Mouse (Mus musculus) heart, postnatal 0 days (tissue): Measurements from ENCODE around the gene Tmem116. TPM values are rescaled to one million over a fixed set of nuclear protein-coding genes. Genes with fewer than 3 reads are reported as not detected.
"Not testable (repeated sequence)": the region's sequence is repeated elsewhere in the genome, so short reads cannot be mapped to it uniquely, and the experiment has no call there.

Source experiments
- ATAC-seq: fragments of 200-750 bp; cut with Nextera tagmentation; 2 replicates; pipeline ENCODE4 v1.8.0; 2017; ENCODE audit warnings: low read depth, moderate number of reproducible peaks, moderate library complexity; ENCODE audit not compliant: insufficient read depth
- DNase-seq: peaks from one replicate; pipeline ENCODE4 v3.0.0-alpha.2; 2016; ENCODE audit warnings: low spot score
- H3K27ac ChIP-seq: fragments of 300-500 bp; sonication (generic); 2 replicates; pipeline ENCODE4 v1.5.1; 2014; ENCODE audit warnings: low read depth, mild to moderate bottlenecking
- H3K27me3 ChIP-seq: fragments of 300-500 bp; sonication (generic); 2 replicates; pipeline ENCODE4 v1.6.1; 2014; ENCODE audit warnings: low read length, mixed read lengths; ENCODE audit not compliant: control insufficient read depth, insufficient read depth
- H3K36me3 ChIP-seq: fragments of 300-500 bp; sonication (generic); replicated peaks from 2 replicates; pipeline ENCODE4 v1.6.1; 2014; ENCODE audit warnings: low read length, mixed read lengths; ENCODE audit not compliant: control insufficient read depth, insufficient read depth
- H3K4me1 ChIP-seq: fragments of 300-500 bp; sonication (generic); 2 replicates; pipeline ENCODE4 v1.6.1; 2014; ENCODE audit warnings: antibody characterized with exemption; ENCODE audit not compliant: control insufficient read depth, insufficient read depth
- H3K4me2 ChIP-seq: fragments of 300-500 bp; sonication (generic); 2 replicates; pipeline ENCODE4 v1.6.1; 2014; ENCODE audit warnings: low read depth, mild to moderate bottlenecking, low read length, moderate library complexity
- H3K4me3 ChIP-seq: fragments of 300-500 bp; sonication (generic); 2 replicates; pipeline ENCODE4 v1.5.1; 2014; ENCODE audit warnings: low read depth, low read length
- H3K9ac ChIP-seq: fragments of 300-500 bp; sonication (generic); replicated peaks from 2 replicates; pipeline ENCODE4 v1.6.1; 2014; ENCODE audit warnings: low read depth, low read length, mixed read lengths
- H3K9me3 ChIP-seq: fragments of 300-500 bp; sonication (generic); replicated peaks from 2 replicates; pipeline ENCODE4 v1.6.1; 2016; ENCODE audit warnings: low read length; ENCODE audit not compliant: control insufficient read depth
- CTCF ChIP-seq: IDR thresholded peaks from 2 replicates; pipeline ENCODE4 v1.5.1; 2016; ENCODE audit warnings: antibody characterized with exemption, control low read depth, low read depth
- EP300 ChIP-seq: IDR thresholded peaks from 2 replicates; pipeline ENCODE4 v1.6.1; 2016; ENCODE audit warnings: antibody characterized with exemption, low read depth
- WGBS: fragments of 180-500 bp; shearing (Covaris S2); extraction: QIAGEN DNeasy Blood & Tissue Kit; methylation state at CpG from one replicate; pipeline ENCODE4 v1.1.7; 2014; 5-methylcytosine and 5-hydroxymethylcytosine counted together
- polyA plus RNA-seq: library from polyadenylated mRNA; unstranded; fragments of >200 nt; fragmentation: Nextera tagmentation; extraction: Ambion mirVana; gene quantifications from 2 replicates; pipeline ENCODE4 v1.2.1, GENCODE M21; 2015
- total RNA-seq: library from RNA; depleted of rRNA; stranded (reverse); fragments of >200 nt; gene quantifications from 2 replicates; pipeline ENCODE4 v1.2.3, GENCODE M21; 2014; ENCODE audit warnings: low replicate concordance

Gene Tmem116
- total and polyA plus RNA-seq, 2 experiments from 2014 or later: 7.0 to 11.5 TPM

GRCm38 (mm10) chr5:121477680-121478079, 26.0 kb downstream of the Tmem116 start:
- WGBS: 32% methylated on average over 3 of the region's 3 CpGs
- TF ChIP-seq CTCF (peak; percentile 86), EP300 (no peak)
- DNase-seq: peak; percentile 69
- no peak for ATAC-seq
- Histone ChIP-seq H3K36me3 (no peaks in the 10 kb centered on the region), H3K9ac (no peak overlapping the region), H3K27ac (no peak overlapping the region), H3K4me1 (no peaks in the 10 kb centered on the region), H3K4me3 (no peak overlapping the region), H3K27me3 (no peaks in the 10 kb centered on the region), H3K4me2 (no peak overlapping the region), H3K9me3 (no peaks in the 10 kb centered on the region)

- H3K9me3 ChIP-seq: no peaks in the 10 kb centered on the region
- 75% methylated on average over 5 of the region's 5 CpGs for WGBS
- no peaks in the 10 kb centered on the region for H3K27me3 ChIP-seq
- no peaks in the 10 kb centered on the region for H3K4me1 ChIP-seq
- DNase-seq (no peak), ATAC-seq (no peak)
- H3K4me3 ChIP-seq: no peak overlapping the region
- no peak for TF ChIP-seq EP300
- TF ChIP-seq CTCF: no peak
- H3K4me2 ChIP-seq: no peak overlapping the region
- H3K27ac ChIP-seq: no peak overlapping the region
- no peaks in the 10 kb centered on the region for H3K36me3 ChIP-seq
- no peak overlapping the region for H3K9ac ChIP-seq
These were observed 33.1 kb downstream of the Tmem116 start for GRCm38 (mm10) chr5:121484801-121485200.

- no peak for ATAC-seq
- Histone ChIP-seq H3K36me3 (no peaks in the 10 kb centered on the region), H3K9ac (no peak overlapping the region), H3K4me3 (no peak overlapping the region), H3K4me1 (no peaks in the 10 kb centered on the region), H3K4me2 (no peak overlapping the region), H3K9me3 (no peaks in the 10 kb centered on the region), H3K27me3 (no peaks in the 10 kb centered on the region), H3K27ac (no peak overlapping the region)
- no peak for TF ChIP-seq CTCF
- no peak for TF ChIP-seq EP300
- 60% methylated on average over 8 of the region's 8 CpGs for WGBS
- no peak for DNase-seq
These were observed 41.6 kb downstream of the Tmem116 start for GRCm38 (mm10) chr5:121493305-121493704.

GRCm38 (mm10) chr5:121500719-121501118, 49.0 kb downstream of the Tmem116 start:
- H3K4me1 ChIP-seq: no peaks in the 10 kb centered on the region
- ATAC-seq (no peak), DNase-seq (no peak)
- H3K36me3 ChIP-seq: no peaks in the 10 kb centered on the region
- H3K9ac ChIP-seq: no peak overlapping the region
- no peak overlapping the region for H3K4me2 ChIP-seq
- WGBS: 53% methylated on average over 7 of the region's 7 CpGs
- H3K27me3 ChIP-seq: no peaks in the 10 kb centered on the region
- H3K27ac ChIP-seq: no peak overlapping the region
- no peak for TF ChIP-seq CTCF
- no peak for TF ChIP-seq EP300
- no peak overlapping the region for H3K4me3 ChIP-seq
- H3K9me3 ChIP-seq: no peaks in the 10 kb centered on the region

- DNase-seq, ATAC-seq, H3K9ac ChIP-seq: not testable (repeated sequence)
These were observed 49.8 kb downstream of the Tmem116 start for GRCm38 (mm10) chr5:121501424-121501996.

GRCm38 (mm10) chr5:121503231-121503630, 51.5 kb downstream of the Tmem116 start, which contains the start of gene Adam1b:
Gene Adam1b (minus strand): TSS chr5:121503435.
- Histone ChIP-seq H3K27ac (no peak within 1 kb of the TSS), H3K4me1 (peaks cover 5% of the 10 kb centered on the region; the same call in 1 of the 2 replicates), H3K9ac (no peak within 1 kb of the TSS), H3K4me3 (no peak within 1 kb of the TSS), H3K9me3 (no peaks in the 10 kb centered on the region), H3K4me2 (no peak within 1 kb of the TSS), H3K27me3 (no peaks in the 10 kb centered on the region), H3K36me3 (no peaks in the 10 kb centered on the region)
- ATAC-seq (no peak), DNase-seq (no peak)
- 72% methylated on average over 3 of the region's 3 CpGs for WGBS
- no peak for TF ChIP-seq EP300
- TF ChIP-seq CTCF: no peak

More at GRCm38 (mm10) chr5:121501424-121501996, 49.8 kb downstream of the Tmem116 start:
- not testable (repeated sequence) for H3K36me3 ChIP-seq, H3K9me3 ChIP-seq, H3K27me3 ChIP-seq, H3K4me1 ChIP-seq, H3K4me2 ChIP-seq, H3K27ac ChIP-seq, H3K4me3 ChIP-seq
- WGBS: 59% methylated on average over 10 of the region's 17 CpGs
